Mouse (Mus musculus) liver, postnatal 0 days (tissue): ENCODE data around the gene Mia.

Source experiments
- CTCF ChIP-seq: sonication (generic); IDR thresholded peaks from 2 replicates; pipeline ENCODE4 v1.5.1; 2016; ENCODE audit warnings: antibody characterized with exemption, low read depth
- EP300 ChIP-seq: IDR thresholded peaks from 2 replicates; pipeline ENCODE4 v1.6.1; 2016; ENCODE audit warnings: antibody characterized with exemption, low read depth, mild to moderate bottlenecking

GRCm38 (mm10) chr7:27136410-27136996, 44.5 kb downstream of the Mia start:
- no peak for TF ChIP-seq CTCF
- TF ChIP-seq EP300, result no peak
